Mouse (Mus musculus) forebrain, embryonic 16.5 days (tissue): ENCODE data around the gene Ccdc74a. TPM values are rescaled to one million over a fixed set of nuclear protein-coding genes. Genes with fewer than 3 reads are reported as not detected.

Experiments used
- polyA plus RNA-seq: library from polyadenylated mRNA; unstranded; fragments of >200 nt; fragmentation: Nextera tagmentation; extraction: Ambion mirVana; gene quantifications from 2 replicates; pipeline ENCODE4 v1.2.1, GENCODE M21; 2015

Gene Ccdc74a
- polyA plus RNA-seq, 1 experiment from 2014 or later = 7.7 TPM

Other genes starting within 250 kb of the Ccdc74a start
- 25.4 and 31.8 TPM in 2 replicates for gene Snap29, start 240.5 kb upstream of the Ccdc74a start, polyA plus RNA-seq
- gene Pi4ka, start 240.2 kb upstream of the Ccdc74a start, polyA plus RNA-seq = 67.4 and 70.4 TPM in 2 replicates
- 104 and 122 TPM in 2 replicates for gene Crkl, start 194.5 kb upstream of the Ccdc74a start, polyA plus RNA-seq
- gene Aifm3, start 156.9 kb upstream of the Ccdc74a start, polyA plus RNA-seq = 9.5 and 12.6 TPM in 2 replicates
- 130 and 150 TPM in 2 replicates for gene Lztr1, start 137.8 kb upstream of the Ccdc74a start, polyA plus RNA-seq
- gene Thap7, start 115.3 kb upstream of the Ccdc74a start, polyA plus RNA-seq = 66.3 and 66.5 TPM in 2 replicates
- 0.38 and 1.0 TPM in 2 replicates for gene Lrrc74b, start 85.2 kb upstream of the Ccdc74a start, polyA plus RNA-seq
- 1.5 and 1.6 TPM in 2 replicates for gene P2rx6, start 84.6 kb upstream of the Ccdc74a start, polyA plus RNA-seq
- gene Slc7a4, start 63.3 kb upstream of the Ccdc74a start, polyA plus RNA-seq = 35.0 and 44.5 TPM in 2 replicates
- 33.4 and 38.3 TPM in 2 replicates for gene Smpd4, start 27.1 kb upstream of the Ccdc74a start, polyA plus RNA-seq
- gene Med15, start 86.4 kb downstream of the Ccdc74a start, polyA plus RNA-seq = 41.9 and 50.1 TPM in 2 replicates
- gene Klhl22, start 113.1 kb downstream of the Ccdc74a start, polyA plus RNA-seq = 76.1 and 89.5 TPM in 2 replicates
- 0.99 and 1.4 TPM in 2 replicates for gene Scarf2, start 150.8 kb downstream of the Ccdc74a start, polyA plus RNA-seq
- 0.86 and 1.5 TPM in 2 replicates for gene B830017H08Rik, start 186.7 kb downstream of the Ccdc74a start, polyA plus RNA-seq
- gene Car15, start 191.9 kb downstream of the Ccdc74a start, polyA plus RNA-seq = 4.7 and 5.5 TPM in 2 replicates
- 0.63 and 1.1 TPM in 2 replicates for gene Gm20518, start 245.2 kb downstream of the Ccdc74a start, polyA plus RNA-seq
- not detected in 2 replicates for gene Tssk1, start 247.8 kb downstream of the Ccdc74a start, polyA plus RNA-seq